Mouse (Mus musculus): ENCODE measurements around the gene Btbd3. TPM values are rescaled to one million over a fixed set of nuclear protein-coding genes. Genes with fewer than 3 reads are reported as not detected.

Gene Btbd3
- polyA plus RNA-seq, 1 experiment from 2014 or later = 26.6 TPM

GRCm38 (mm10) chr2:138590307-138590706, 333.9 kb downstream of the Btbd3 start:
- no peak overlapping the region for H3K4me2 ChIP-seq
- H3K9me3 ChIP-seq = no peaks in the 10 kb centered on the region
- H3K9ac ChIP-seq = no peak overlapping the region
- no peaks in the 10 kb centered on the region for H3K36me3 ChIP-seq
- 73% methylated on average over 1 of the region's 1 CpGs for WGBS
- no peak for ATAC-seq (ENCODE audit: low FRiP score)
- no peak overlapping the region for H3K27ac ChIP-seq
- no peak overlapping the region for H3K4me3 ChIP-seq
- no peaks in the 10 kb centered on the region for H3K27me3 ChIP-seq
- H3K4me1 ChIP-seq (replicated peaks) = no peaks in the 10 kb centered on the region

- no peak overlapping the region for H3K4me2 ChIP-seq
Observed at GRCm38 (mm10) chr2:138612361-138612760, 356.0 kb downstream of the Btbd3 start.

GRCm38 (mm10) chr2:138617501-138617900, 361.1 kb downstream of the Btbd3 start:
- WGBS = 91% methylated on average over 5 of the region's 5 CpGs
- Histone ChIP-seq H3K4me1 (replicated peaks) (no peaks in the 10 kb centered on the region), H3K9me3 (no peaks in the 10 kb centered on the region), H3K27ac (no peak overlapping the region), H3K27me3 (no peaks in the 10 kb centered on the region), H3K9ac (no peak overlapping the region), H3K4me2 (no peak overlapping the region), H3K36me3 (no peaks in the 10 kb centered on the region), H3K4me3 (no peak overlapping the region)
- no peak for ATAC-seq (ENCODE audit: low FRiP score)

More at GRCm38 (mm10) chr2:138612361-138612760, 356.0 kb downstream of the Btbd3 start:
- H3K9ac ChIP-seq = no peak overlapping the region
- H3K36me3 ChIP-seq = no peaks in the 10 kb centered on the region
- no peaks in the 10 kb centered on the region for H3K27me3 ChIP-seq
- no peak overlapping the region for H3K27ac ChIP-seq
- ATAC-seq (ENCODE audit: low FRiP score) = no peak
- no peak overlapping the region for H3K4me3 ChIP-seq
- no peaks in the 10 kb centered on the region for H3K4me1 ChIP-seq (replicated peaks)
- H3K9me3 ChIP-seq = no peaks in the 10 kb centered on the region
